Mouse (Mus musculus) adrenal gland, postnatal 4 days (tissue): Measurements from ENCODE around the gene Gm10337. TPM values are rescaled to one million over a fixed set of nuclear protein-coding genes. Genes with fewer than 3 reads are reported as not detected.

Source experiments
- DNase-seq, 2 experiments: peaks; one replicate each; pipeline ENCODE4 v3.0.0; 2021 to 2022; ENCODE audit warnings: low spot score in 2 of 2, mixed read lengths in 2 of 2
- long read RNA-seq, 2 experiments: library from polyadenylated mRNA; stranded (forward); transcript quantifications; one replicate each; pipeline ENCODE4 v2.0.0; 2021
- total RNA-seq, 2 experiments: library from RNA; stranded (reverse); gene quantifications; 2 replicates each; pipeline ENCODE4 v1.2.3; 2021

Gm10337 gene
- total RNA-seq: 1 to 10 TPM in 1 of 2 experiments, not detected in 1; 4.3 TPM
- long read RNA-seq, experiment 1: 0 reads
- long read RNA-seq, experiment 2: 0 reads

- no peak for DNase-seq
These were observed at the start of gene Gm10337 for GRCm38 (mm10) chr15:102503447-102503846. Gene Gm10337, plus strand, starts transcription at chr15:102503722.

- DNase-seq: no peak
These were observed 47.5 kb upstream of the Gm10337 start for GRCm38 (mm10) chr15:102455993-102456392.

- no peak for DNase-seq
These were observed 45.3 kb upstream of the Gm10337 start for GRCm38 (mm10) chr15:102458050-102458736.

- peak; percentile 39 to 84 for DNase-seq
These were observed 44.6 kb upstream of the Gm10337 start, which contains the start of gene Prr13 for GRCm38 (mm10) chr15:102458904-102459317. Gene Prr13, plus strand, starts transcription at chr15:102459028.

GRCm38 (mm10) chr15:102459381-102459780, 44.1 kb upstream of the Gm10337 start:
- no peak for DNase-seq

GRCm38 (mm10) chr15:102459847-102460246, 43.7 kb upstream of the Gm10337 start:
- no peak for DNase-seq

- no peak for DNase-seq
These were observed 43.1 kb upstream of the Gm10337 start for GRCm38 (mm10) chr15:102460409-102460808.

- no peak for DNase-seq
These were observed 42.6 kb upstream of the Gm10337 start for GRCm38 (mm10) chr15:102460971-102461370.

- DNase-seq: no peak
These were observed 42.0 kb upstream of the Gm10337 start for GRCm38 (mm10) chr15:102461430-102462075.

GRCm38 (mm10) chr15:102463666-102464065, 39.9 kb upstream of the Gm10337 start:
- DNase-seq: no peak

- no peak for DNase-seq
These were observed 34.7 kb upstream of the Gm10337 start for GRCm38 (mm10) chr15:102468675-102469370.

GRCm38 (mm10) chr15:102470183-102470604, 33.3 kb upstream of the Gm10337 start, which contains the start of gene Pcbp2:
Gene Pcbp2, plus strand, starts transcription at chr15:102470539.
- DNase-seq: peak; percentile 92 to 94

- peak; percentile 69 to 78 for DNase-seq
These were observed 32.8 kb upstream of the Gm10337 start for GRCm38 (mm10) chr15:102470605-102471294.

GRCm38 (mm10) chr15:102471295-102471645, 32.3 kb upstream of the Gm10337 start:
- no peak for DNase-seq

- DNase-seq: no peak
These were observed 31.8 kb upstream of the Gm10337 start for GRCm38 (mm10) chr15:102471727-102472126.

GRCm38 (mm10) chr15:102473246-102473645, 30.3 kb upstream of the Gm10337 start:
- DNase-seq: no peak

- DNase-seq: no peak
These were observed 29.0 kb upstream of the Gm10337 start for GRCm38 (mm10) chr15:102474520-102474919.

- no peak for DNase-seq
These were observed 20.4 kb upstream of the Gm10337 start for GRCm38 (mm10) chr15:102483136-102483535.

GRCm38 (mm10) chr15:102485853-102486252, 17.7 kb upstream of the Gm10337 start:
- no peak for DNase-seq

- DNase-seq: no peak
These were observed 15.9 kb upstream of the Gm10337 start for GRCm38 (mm10) chr15:102487664-102488063.

- DNase-seq: no peak
These were observed 5.2 kb upstream of the Gm10337 start for GRCm38 (mm10) chr15:102498322-102498721.
